Mouse (Mus musculus): ENCODE data around the gene Cabp2. TPM values are rescaled to one million over a fixed set of nuclear protein-coding genes. Genes with fewer than 3 reads are reported as not detected.
A peak's percentile ranks its signal among the peaks of the same experiment; 100 is the strongest.
"Not testable (repeated sequence)": the region's sequence is repeated elsewhere in the genome, so short reads cannot be mapped to it uniquely, and the experiment has no call there.

Gene Cabp2
- total RNA-seq, 2 experiments from 2014 or later: not detected

DNA sequence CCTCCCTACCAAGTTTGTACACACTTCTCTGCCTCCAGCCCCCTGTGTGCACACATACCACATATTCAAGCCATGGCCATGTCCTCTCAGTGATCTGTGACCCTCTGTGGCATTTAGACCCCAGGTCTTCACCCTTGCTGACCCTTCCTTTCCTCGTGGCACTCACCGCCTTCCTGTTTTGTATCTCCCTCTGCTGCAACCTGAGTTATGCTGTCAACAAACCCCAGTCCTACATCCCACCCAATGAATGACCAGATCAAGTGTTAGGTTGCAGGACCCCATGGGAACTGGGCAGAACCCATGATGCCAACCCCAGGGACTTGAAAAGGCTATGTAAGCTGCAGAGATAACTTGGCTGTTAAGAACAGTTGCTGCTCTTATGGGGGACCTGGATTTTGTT lies 20.7 kb downstream of the Cabp2 start:
- no peak for DNase-seq

DNA sequence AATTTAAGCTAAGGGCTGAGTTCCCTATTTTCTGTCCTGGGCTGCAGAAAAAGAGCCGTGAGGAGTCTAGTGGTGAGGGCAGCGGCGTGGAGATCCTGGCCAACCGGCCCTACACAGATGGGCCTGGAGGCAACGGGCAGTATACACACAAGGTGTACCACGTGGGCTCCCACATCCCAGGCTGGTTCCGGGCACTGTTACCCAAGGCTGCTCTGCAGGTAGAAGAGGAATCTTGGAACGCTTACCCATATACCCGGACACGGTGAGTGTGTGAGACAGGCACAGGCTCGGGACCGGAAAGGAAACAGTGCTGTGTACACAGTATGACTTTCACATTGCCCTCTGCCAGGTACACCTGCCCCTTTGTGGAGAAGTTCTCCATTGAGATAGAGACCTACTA lies 21.2 kb downstream of the Cabp2 start:
- DNase-seq: no peak

DNA sequence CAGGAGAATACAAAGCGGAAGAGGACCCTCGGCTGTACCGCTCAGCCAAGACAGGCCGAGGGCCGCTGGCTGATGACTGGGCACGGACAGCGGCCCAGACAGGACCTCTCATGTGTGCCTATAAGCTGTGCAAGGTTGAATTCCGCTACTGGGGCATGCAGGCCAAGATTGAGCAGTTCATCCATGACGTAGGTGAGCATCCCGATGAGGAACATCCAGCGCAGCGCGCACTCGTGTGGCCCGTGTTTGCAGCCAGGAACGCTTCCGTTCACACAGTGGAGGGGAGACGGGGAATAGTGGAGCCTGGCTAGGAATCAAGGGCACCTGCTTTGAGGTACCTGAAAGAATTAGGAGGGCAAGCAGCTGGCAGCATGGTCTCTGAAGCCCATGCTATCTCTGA lies 21.9 kb downstream of the Cabp2 start:
- DNase-seq: no peak

DNA sequence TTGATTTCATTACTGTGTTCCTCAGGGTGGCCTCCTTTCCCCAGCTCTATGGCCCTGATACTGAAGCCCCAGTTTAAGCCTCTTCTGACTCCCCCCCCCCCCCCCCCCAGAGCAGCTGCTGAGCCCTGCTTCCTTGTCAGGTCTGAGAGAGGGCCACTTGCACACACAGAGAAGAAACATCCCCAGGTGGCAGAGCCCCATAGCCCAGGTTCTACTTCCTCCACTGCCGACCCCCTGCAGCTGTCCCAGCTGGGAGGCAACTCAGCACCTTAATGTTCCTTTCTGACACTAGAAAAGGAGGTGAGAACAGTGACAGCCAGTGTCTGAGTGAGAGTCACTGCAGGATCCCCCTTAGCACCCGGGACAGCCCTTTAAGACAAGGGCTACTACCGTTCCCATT lies 22.4 kb downstream of the Cabp2 start:
- DNase-seq: no peak

DNA sequence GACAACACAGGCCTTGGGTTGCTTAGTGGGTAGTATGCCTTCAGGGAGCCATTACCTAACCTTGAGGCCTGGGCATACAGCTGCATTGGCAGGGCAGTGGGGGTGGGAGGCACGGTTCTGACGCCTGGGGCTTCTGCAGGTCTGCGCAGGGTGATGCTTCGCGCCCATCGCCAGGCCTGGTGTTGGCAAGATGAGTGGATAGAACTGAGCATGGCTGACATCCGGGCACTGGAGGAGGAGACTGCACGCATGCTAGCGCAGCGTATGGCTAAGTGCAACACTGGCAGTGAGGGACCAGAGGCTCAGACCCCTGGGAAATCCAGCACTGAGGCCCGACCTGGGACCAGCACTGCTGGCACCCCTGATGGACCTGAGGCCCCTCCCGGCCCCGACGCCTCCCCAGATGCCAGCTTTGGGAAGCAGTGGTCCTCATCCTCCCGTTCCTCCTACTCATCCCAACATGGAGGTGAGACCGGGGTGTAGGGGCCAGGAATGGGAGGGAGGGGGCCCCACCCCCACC lies 23.4 kb downstream of the Cabp2 start:
- DNase-seq: no peak

DNA sequence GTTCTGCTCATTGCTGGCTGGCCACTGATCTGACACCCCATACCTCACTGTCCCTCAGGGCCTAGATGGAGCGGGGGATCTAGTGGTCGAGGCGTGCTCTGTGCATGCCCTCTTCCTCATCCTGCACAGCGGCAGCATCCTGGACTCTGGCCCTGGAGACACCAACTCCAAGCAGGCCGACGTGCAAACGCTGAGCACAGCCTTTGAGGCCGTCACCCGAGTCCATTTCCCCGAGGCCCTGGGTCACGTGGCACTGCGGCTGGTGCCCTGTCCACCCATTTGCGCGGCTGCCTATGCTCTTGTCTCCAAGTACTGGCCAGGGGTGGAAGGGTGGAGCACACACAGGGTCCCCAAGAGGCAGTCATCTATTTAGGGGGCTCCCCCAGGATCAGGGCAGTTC lies 25.3 kb downstream of the Cabp2 start:
- DNase-seq: no peak

DNA sequence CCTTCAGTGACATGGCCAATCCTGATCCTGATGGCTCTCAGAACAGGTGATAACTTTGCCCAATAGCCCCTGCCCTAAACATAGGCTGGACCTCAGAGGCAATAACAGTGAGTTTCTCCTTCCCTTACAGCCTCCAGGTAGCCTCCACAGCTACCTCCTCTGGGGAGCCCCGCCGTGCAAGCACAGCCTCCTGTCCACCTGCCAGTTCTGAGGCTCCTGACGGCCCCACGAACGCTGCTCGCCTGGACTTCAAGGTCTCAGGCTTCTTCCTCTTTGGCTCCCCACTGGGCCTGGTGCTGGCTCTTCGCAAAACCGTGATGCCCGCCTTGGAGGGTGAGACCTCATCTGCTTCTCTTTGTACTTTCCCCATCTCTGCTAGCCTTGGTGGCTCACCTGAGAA lies 27.2 kb downstream of the Cabp2 start:
- DNase-seq: no peak

DNA sequence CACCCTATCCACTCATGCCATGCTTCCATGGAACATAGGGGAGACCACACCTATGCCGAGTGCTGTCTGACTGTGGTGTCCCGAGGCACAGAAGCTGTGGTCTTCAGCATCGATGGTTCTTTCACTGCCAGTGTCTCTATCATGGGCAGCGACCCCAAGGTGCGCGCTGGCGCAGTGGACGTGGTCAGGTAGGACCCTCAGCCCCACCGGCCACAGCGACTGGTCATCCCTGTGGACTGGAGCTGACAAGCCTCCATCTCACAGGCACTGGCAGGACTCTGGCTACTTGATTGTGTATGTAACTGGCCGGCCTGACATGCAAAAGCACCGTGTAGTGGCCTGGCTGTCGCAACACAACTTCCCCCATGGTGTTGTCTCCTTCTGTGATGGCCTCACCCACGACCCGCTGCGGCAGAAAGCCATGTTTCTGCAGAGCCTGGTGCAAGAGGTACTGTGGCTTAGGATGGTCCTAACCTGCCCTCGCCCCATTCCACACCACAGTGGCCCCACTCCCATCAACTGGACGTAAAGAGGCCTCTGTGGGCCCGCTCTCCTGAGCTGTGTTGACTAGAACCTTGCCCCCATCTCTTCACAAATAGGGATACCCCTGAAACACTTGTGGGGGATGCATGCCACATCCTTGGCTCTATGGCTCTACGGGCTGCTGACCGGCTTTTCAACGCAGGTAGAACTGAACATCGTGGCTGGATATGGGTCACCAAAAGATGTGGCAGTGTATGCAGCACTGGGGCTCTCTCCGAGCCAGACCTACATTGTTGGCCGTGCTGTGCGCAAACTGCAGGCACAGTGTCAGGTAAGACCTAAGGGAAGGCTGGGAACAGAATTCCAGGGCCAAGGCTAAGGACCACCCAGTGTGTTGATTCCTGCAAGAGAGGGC lies 30.9 kb downstream of the Cabp2 start:
- no peak for DNase-seq

DNA sequence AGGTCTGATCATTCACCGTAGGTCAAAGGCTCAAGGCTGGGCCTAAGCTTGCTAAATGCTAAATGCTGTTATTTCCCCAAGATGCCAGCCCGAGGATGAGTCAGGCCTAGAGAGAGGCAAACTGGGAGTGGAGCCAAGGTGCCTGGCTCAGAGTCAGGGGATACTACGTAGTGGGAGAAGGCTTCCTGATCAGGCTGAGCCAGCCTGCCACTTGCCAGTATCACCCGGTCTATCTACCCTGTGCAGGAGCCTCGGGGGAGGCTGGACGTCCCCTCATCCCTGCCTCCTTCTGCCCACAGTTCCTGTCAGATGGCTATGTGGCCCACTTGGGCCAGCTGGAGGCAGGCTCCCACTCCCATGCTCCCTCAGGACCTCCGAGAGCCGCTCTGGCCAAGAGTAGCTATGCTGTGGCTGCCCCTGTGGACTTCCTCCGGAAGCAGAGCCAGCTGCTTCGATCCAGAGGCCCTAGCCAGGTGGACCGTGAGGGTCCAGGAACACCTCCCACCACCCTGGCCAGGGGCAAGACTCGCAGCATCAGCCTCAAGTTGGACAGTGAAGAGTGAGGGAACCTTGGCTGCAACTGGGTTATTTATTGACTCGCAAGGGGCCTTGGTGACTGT lies 31.9 kb downstream of the Cabp2 start:
- peak; percentile 75 for DNase-seq

DNA sequence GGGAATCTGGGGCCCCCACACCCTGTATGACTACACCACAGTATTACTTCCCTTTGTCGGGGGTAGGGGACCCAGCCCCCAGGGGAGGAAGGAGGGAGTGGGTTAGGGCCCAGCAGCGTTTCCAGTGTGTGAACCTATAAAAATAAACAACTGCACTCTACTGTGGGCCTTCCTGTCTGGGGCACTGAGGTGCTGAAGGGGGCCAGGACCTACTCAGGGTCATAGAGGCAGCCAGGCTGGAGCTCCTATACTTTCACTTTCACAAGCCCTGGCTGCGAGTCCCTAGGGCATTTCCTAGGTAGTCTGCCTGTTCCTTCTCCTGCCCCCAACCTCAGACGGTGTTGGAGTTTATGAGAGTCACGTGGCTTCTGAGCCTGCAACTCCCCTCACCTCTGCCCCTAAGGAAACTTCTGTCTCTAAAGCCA lies 32.4 kb downstream of the Cabp2 start:
- DNase-seq: no peak

DNA sequence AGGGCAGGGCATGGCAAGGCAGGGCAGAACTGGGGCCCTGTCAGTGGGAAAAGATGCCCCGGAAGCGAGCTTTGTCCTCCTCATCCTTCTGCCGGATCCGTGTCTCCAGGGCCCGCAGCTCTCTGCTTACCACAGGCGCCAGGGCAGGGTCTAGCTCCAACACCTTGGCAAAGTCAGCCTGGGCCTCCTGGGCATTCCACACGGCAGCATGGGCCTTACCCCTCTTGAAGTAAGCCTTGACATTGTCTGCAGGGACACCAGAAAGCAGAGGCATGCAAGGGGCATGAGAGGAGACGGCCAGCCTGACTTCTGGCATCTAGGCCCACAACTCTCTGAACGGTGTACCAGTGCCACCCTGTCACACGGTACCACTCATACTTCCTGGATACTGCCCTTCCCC lies 33.2 kb downstream of the Cabp2 start:
- DNase-seq: no peak

DNA sequence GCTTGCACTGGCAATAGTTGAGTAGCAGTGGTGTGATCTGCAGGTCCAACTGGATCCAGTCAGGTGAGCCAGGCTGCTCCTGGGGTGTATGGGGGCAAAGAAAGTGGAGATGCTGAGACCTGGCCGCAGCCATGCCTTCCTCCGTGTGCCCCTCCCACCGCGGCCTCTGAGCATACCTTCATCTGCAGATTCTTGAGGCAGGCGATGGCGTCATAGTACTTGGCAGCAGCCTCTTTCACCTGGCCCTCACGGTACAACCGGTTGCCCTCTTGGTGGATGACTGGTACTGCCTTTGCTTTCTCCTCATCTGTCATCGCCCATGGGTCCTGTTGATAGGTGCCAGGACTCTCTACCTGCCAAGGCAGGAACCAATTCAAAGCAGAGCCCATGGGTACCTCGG lies 33.8 kb downstream of the Cabp2 start:
- no peak for DNase-seq

DNA sequence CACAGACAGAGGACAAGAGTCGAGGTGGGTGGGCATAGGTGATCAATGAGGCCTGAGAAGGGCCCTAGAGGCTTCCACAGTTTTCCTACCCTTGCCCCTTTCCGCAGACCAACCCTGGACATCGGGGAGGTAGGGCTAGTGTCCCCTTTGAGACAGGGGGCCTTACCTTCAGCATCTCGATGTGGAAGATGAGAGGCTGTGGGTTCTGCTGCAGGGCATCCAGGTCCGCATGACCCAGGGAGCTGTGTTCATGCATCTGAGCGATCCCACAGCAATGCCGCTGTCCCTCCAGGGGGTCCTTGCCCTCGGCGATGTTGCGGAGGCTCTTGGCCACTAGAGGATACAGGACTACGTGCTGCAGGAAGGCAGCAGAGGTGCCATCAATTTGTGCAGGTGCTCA lies 34.4 kb downstream of the Cabp2 start:
- DNase-seq: no peak

DNA sequence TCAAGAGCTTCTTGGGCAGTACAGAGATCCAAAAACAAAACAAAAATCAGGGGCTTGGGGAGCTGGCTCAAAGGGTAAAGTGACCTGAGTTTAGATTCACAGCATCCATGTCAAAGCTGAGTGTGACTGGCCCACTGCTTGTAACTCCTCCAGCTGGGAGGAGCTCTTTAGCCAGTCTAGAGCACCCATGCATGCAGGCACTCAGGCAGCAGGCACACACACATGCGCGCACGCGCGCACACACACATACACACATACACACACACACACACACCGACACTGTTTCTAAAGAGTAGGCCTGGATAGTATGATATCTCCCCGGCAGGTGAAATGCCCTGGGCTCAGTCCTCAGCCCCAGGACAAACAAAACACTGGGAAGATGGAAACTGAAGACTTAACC lies 35.6 kb downstream of the Cabp2 start:
- DNase-seq: no peak

DNA sequence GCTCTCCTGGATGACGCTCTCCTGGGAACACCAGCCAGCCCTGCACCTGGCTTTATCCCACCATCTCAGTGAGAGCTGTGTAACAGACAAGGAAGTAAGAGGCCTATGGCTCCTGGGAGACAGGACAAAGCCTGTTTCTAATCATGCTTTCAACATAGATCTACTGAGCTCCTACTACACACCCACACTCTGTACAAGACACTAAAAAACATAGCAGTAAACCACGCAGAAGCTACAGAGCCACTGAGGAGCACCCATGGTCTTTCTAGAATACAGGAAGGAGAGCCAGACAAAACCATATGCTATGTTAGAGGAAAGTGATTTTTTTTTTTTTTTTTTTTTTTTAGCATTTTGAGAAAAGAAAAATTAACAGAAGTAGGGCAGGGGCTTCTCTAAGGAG lies 37.0 kb downstream of the Cabp2 start:
- DNase-seq: no peak

DNA sequence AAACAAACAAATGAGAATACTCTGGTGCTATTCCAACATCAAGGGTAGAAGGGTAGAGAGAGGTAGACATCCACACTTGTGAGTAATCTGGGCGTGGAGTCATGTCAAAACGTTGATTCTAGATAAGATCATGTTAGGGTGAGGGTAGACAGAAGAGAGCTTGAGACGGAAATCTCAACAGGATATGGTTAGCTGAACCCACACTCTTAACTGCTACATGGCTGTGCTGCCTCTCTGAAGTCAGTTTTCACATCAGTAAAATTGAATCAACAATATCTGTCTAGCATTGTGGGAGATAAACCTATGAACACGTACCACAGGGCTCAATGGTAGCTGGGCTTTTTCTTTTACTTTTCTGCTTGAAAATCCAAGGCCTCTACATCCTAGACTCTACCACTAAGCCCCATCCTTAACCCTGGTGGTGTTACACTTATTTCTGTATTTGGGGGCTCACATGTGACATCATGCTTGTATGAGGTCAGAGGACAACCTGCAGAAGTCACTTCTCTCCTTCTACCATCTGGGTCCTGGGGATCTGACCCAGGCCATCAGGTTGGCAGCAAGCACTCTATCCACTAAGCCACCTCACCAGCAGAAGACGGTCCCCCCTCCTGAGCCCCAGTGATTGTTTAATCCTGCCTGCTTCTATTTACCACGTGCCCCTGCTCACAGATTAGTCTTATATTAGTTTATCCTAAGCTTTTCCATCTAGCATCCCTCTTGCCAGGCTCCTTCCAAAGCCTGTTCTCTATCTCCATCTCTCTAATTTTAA lies 38.5 kb downstream of the Cabp2 start:
- DNase-seq: no peak

DNA sequence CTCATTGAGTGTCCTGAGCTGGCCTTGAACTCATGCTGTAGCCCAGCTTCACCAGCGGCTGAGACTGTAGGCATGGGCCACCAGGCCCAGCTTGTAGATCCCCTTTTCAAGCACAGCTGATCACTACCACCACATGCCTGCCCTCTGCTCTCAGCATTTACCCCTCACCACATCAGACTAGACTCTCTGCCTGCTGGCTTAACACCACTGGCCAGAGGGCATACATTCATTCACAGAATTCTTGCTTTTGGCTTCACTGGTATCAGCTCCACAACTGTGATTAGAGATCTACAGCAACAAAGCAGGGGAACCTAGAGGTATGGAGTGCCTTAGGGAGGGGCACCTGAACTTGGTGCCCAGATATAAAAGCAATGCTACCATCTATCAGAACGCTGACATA lies 39.1 kb downstream of the Cabp2 start:
- DNase-seq: no peak

DNA sequence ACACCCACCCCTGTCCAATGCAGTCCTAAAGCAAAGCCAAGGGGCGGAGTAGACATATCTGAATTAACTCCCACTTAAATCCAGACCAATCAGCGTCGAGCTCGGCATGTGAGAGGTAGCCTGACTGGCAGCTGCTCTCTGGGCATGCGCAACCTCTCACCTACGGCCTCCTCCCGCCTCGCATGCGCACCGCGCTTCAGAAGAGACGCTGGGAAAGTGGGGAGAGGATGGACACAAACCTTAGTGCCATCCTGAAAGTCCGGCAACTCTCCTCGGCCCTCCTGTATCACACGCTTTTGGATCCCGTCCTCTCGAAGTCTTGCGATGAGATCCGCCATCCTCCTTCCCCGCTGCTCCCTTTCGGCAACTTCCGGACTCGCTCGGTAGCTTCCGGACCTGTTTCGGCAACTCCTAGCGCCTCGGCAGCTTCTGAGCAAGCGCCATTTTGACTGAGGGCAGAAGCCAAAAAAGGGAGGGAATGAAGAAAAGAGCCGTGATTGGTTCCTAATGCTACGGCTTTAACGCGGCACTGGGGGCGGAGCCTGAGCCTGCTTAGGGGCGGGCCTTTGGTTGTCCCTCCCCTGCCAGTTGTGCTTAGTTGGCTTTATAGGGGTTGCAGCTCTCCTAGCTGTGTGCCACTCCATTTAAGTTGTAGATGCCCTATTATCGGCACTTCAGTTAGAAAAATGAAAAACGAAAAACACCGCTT lies 39.9 kb downstream of the Cabp2 start:
- peak; percentile 97 for DNase-seq

DNA sequence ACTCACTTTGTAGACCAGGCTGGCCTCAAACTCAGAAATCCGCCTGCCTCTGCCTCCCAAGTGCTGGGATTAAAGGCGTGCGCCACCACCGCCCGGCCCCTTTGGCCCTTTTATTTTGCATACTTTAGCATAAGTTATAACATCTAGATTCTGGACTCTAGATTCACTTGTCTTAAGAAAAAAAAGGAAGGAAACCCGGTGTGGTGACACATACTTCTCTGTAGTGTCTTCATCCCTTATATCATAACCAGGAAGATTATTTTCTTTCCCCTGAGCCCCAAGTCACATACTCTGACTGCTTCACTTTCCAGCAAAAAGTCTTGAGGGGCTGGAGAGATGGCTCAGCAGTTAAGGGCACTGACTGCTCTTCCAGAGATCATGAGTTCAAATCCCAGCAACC lies 40.5 kb downstream of the Cabp2 start:
- not testable (repeated sequence) for DNase-seq

DNA sequence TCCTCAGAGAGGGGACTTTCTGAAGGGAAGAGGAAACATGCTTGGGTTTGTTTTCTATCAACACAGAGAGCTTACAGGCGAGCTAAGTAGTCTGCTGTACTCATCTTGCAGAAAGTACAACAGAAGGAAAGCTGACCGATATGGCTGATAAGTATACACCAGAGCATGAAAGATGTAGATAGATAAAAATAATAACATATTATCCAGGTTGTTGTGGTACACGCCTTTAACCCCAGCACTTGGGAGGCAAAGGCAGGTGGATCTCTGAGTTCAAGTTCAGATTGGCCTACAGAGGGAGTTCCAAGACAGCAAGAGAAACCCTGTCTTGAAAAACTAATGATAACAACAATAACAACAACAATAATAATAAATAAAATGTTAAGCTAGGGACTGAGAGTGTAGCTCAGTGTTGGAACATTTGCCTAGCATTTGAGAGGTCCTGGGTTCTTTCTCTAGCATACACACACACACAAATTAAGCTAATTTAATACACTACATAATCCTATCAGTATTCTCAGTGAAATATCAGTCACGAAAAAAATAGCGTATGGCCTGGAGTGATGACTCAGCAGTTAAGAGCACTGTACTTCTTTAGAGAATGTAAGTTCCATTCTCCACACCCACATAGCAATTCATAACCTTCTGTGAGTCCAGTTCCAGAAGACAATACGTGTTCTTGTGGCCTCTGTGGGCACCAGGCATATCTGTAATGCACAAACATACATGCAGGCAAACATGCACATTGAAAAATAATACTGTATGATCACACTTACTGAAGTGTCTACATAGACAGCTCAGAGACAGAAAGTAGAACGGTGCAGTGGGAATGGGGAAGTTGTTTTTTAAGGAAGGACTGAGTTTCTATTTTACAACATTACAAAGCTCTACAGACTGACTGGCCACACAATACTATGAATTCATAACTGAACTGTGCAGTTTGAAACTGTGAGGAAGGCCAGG lies 41.3 kb downstream of the Cabp2 start:
- no peak for DNase-seq

DNA sequence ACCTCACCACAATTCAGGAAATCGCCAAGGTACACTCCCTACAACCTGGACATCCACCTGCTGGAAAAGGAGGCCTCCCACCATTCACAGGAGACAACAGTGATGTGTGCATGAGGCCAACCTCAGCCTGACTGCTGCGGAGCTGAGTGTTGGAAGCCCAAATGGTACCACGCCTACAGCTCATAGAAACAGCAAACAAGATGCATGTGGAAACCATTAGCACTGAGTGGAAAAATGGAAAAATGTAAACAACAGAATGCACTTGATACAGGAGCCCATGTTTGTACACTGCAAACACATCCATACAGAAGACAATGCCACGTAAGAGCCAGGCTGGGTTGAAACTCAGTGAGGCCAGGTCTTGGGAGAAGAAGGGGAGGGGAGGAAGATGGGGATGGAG lies 43.1 kb downstream of the Cabp2 start:
- DNase-seq: no peak

Measured in gastrocnemius, postnatal 25 days (tissue).